Mouse (Mus musculus): ENCODE data around the gene Mettl2. TPM values are rescaled to one million over a fixed set of nuclear protein-coding genes. Genes with fewer than 3 reads are reported as not detected.

Gene Mettl2
- polyA plus RNA-seq, 1 experiment = 26.2 TPM

- WGBS = under 1% methylated on average over 35 of the region's 35 CpGs
- DNase-seq = peak; percentile 50 to 62
- no peaks in the 10 kb centered on the region for H3K4me1 ChIP-seq (ENCODE audit: control insufficient read depth, insufficient read depth, low read length)
- H3K27me3 ChIP-seq (ENCODE audit: control insufficient read depth, insufficient read depth, low read length) = no peaks in the 10 kb centered on the region
- peak overlapping the region; percentile 83 for H3K4me3 ChIP-seq (replicated peaks; ENCODE audit: insufficient read depth, low read depth, low read length)
- H3K27ac ChIP-seq (ENCODE audit: insufficient read depth, low read length) = peak overlapping the region; percentile 88
- TF ChIP-seq CTCF (IDR thresholded peaks at IDR 0.05; ENCODE audit: borderline replicate concordance, insufficient read depth, low read depth, low read length) (no peak), POLR2A (IDR thresholded peaks at IDR 0.05; ENCODE audit: borderline replicate concordance, insufficient read depth, low read length) (no peak)
Observed at GRCm38 (mm10) chr11:105180471-105181091, 54.4 kb downstream of the Mettl2 start.

GRCm38 (mm10) chr11:105181126-105181637, 55.0 kb downstream of the Mettl2 start:
- 1% methylated on average over 57 of the region's 60 CpGs for WGBS
- Histone ChIP-seq H3K4me1 (ENCODE audit: control insufficient read depth, insufficient read depth, low read length) (no peaks in the 10 kb centered on the region), H3K27me3 (ENCODE audit: control insufficient read depth, insufficient read depth, low read length) (no peaks in the 10 kb centered on the region), H3K27ac (ENCODE audit: insufficient read depth, low read length) (peak overlapping the region; percentile 88), H3K4me3 (replicated peaks; ENCODE audit: insufficient read depth, low read depth, low read length) (peak overlapping the region; percentile 83)
- peak; percentile 89 for DNase-seq
- no peak for TF ChIP-seq CTCF (IDR thresholded peaks at IDR 0.05; ENCODE audit: borderline replicate concordance, insufficient read depth, low read depth, low read length)
- TF ChIP-seq POLR2A (IDR thresholded peaks at IDR 0.05; ENCODE audit: borderline replicate concordance, insufficient read depth, low read length) = 0 out of 2 replicates have a peak, but pooled peaks have one; percentile 10

- WGBS = 2% methylated on average over 87 of the region's 89 CpGs
Observed at GRCm38 (mm10) chr11:105181689-105182460, 55.6 kb downstream of the Mettl2 start.

GRCm38 (mm10) chr11:105182461-105182855, 56.2 kb downstream of the Mettl2 start:
- 5% methylated on average over 4 of the region's 4 CpGs for WGBS
- H3K27me3 ChIP-seq (ENCODE audit: control insufficient read depth, insufficient read depth, low read length) = no peaks in the 10 kb centered on the region
- H3K27ac ChIP-seq (ENCODE audit: insufficient read depth, low read length) = peak overlapping the region; percentile 76
- DNase-seq = no peak
- H3K4me1 ChIP-seq (ENCODE audit: control insufficient read depth, insufficient read depth, low read length) = no peaks in the 10 kb centered on the region
- TF ChIP-seq POLR2A (IDR thresholded peaks at IDR 0.05; ENCODE audit: borderline replicate concordance, insufficient read depth, low read length) = no peak
- no peak for TF ChIP-seq CTCF (IDR thresholded peaks at IDR 0.05; ENCODE audit: borderline replicate concordance, insufficient read depth, low read depth, low read length)
- H3K4me3 ChIP-seq (replicated peaks; ENCODE audit: insufficient read depth, low read depth, low read length) = peak overlapping the region; percentile 83

More at GRCm38 (mm10) chr11:105181689-105182460, 55.6 kb downstream of the Mettl2 start:
- no peak for TF ChIP-seq CTCF (IDR thresholded peaks at IDR 0.05; ENCODE audit: borderline replicate concordance, insufficient read depth, low read depth, low read length)
- no peak for TF ChIP-seq POLR2A (IDR thresholded peaks at IDR 0.05; ENCODE audit: borderline replicate concordance, insufficient read depth, low read length)
- Histone ChIP-seq H3K27me3 (ENCODE audit: control insufficient read depth, insufficient read depth, low read length) (no peaks in the 10 kb centered on the region), H3K4me1 (ENCODE audit: control insufficient read depth, insufficient read depth, low read length) (no peaks in the 10 kb centered on the region), H3K4me3 (replicated peaks; ENCODE audit: insufficient read depth, low read depth, low read length) (peak overlapping the region; percentile 83), H3K27ac (ENCODE audit: insufficient read depth, low read length) (peak overlapping the region; percentile 76)
- peak; percentile 51 to 72 for DNase-seq

GRCm38 (mm10) chr11:105184678-105185077, 58.5 kb downstream of the Mettl2 start:
- DNase-seq = no peak
- TF ChIP-seq CTCF (IDR thresholded peaks at IDR 0.05; ENCODE audit: borderline replicate concordance, insufficient read depth, low read depth, low read length) = peak; percentile 21; the same call in 1 of the 2 replicates
- TF ChIP-seq POLR2A (IDR thresholded peaks at IDR 0.05; ENCODE audit: borderline replicate concordance, insufficient read depth, low read length) = no peak
- H3K4me3 ChIP-seq (replicated peaks; ENCODE audit: insufficient read depth, low read depth, low read length) = no peak overlapping the region
- no peaks in the 10 kb centered on the region for H3K4me1 ChIP-seq (ENCODE audit: control insufficient read depth, insufficient read depth, low read length)
- no peaks in the 10 kb centered on the region for H3K27me3 ChIP-seq (ENCODE audit: control insufficient read depth, insufficient read depth, low read length)
- WGBS = 89% methylated on average over 3 of the region's 3 CpGs
- no peak overlapping the region for H3K27ac ChIP-seq (ENCODE audit: insufficient read depth, low read length)

Other genes with a start within 250 kb of the Mettl2 start
- gene Efcab3, start 62.8 kb upstream of the Mettl2 start, polyA plus RNA-seq (2012; rRNA removed) = 0.11 and 0.34 TPM in 2 replicates
- gene Gm10842, start 20.5 kb downstream of the Mettl2 start, polyA plus RNA-seq (2012; rRNA removed) = not detected in 2 replicates
- 44.6 and 48.7 TPM in 2 replicates for gene Tlk2, start 52.4 kb downstream of the Mettl2 start, polyA plus RNA-seq (2012; rRNA removed)
- gene Mrc2, start 166.2 kb downstream of the Mettl2 start, polyA plus RNA-seq (2012; rRNA removed) = 3.6 and 4.4 TPM in 2 replicates

Data from cerebellum, adult 2 months (tissue).